Mouse (Mus musculus): ENCODE measurements around the gene Bckdha.

Gene Bckdha

GRCm38 (mm10) chr7:25614086-25614485 lies 44.7 kb downstream of the Bckdha start:
- no peak for ATAC-seq (ENCODE audit: low TSS enrichment)

- no peak for ATAC-seq (ENCODE audit: low TSS enrichment)
Observed at GRCm38 (mm10) chr7:25611501-25611900, 47.3 kb downstream of the Bckdha start.

- ATAC-seq (ENCODE audit: low TSS enrichment), result no peak
Observed at GRCm38 (mm10) chr7:25610056-25610455, 48.7 kb downstream of the Bckdha start.

- no peak for ATAC-seq (ENCODE audit: low TSS enrichment)
Observed at GRCm38 (mm10) chr7:25607196-25607595, 51.6 kb downstream of the Bckdha start.

- ATAC-seq (ENCODE audit: low TSS enrichment), result no peak
Observed at GRCm38 (mm10) chr7:25606625-25607063, 52.1 kb downstream of the Bckdha start.

- no peak for ATAC-seq (ENCODE audit: low TSS enrichment)
Observed at GRCm38 (mm10) chr7:25601346-25601745, 57.4 kb downstream of the Bckdha start.

GRCm38 (mm10) chr7:25600666-25601065 lies 58.1 kb downstream of the Bckdha start:
- no peak for ATAC-seq (ENCODE audit: low TSS enrichment)

GRCm38 (mm10) chr7:25599663-25600062 lies 59.1 kb downstream of the Bckdha start:
- ATAC-seq (ENCODE audit: low TSS enrichment), result peak; percentile 20; the same call in 1 of the 2 replicates

GRCm38 (mm10) chr7:25593859-25594258 lies 64.9 kb downstream of the Bckdha start:
- no peak for ATAC-seq (ENCODE audit: low TSS enrichment)

GRCm38 (mm10) chr7:25591226-25591625 lies 67.6 kb downstream of the Bckdha start:
- no peak for ATAC-seq (ENCODE audit: low TSS enrichment)

GRCm38 (mm10) chr7:25585351-25586204 lies 73.2 kb downstream of the Bckdha start:
- no peak for ATAC-seq (ENCODE audit: low TSS enrichment)

GRCm38 (mm10) chr7:25584651-25585050 lies 74.1 kb downstream of the Bckdha start:
- ATAC-seq (ENCODE audit: low TSS enrichment), result no peak

- ATAC-seq (ENCODE audit: low TSS enrichment), result no peak
Observed at GRCm38 (mm10) chr7:25582301-25582810, 76.4 kb downstream of the Bckdha start.
